Mouse (Mus musculus) neural tube, embryonic 14.5 days (tissue): ENCODE measurements at regions not wholly inside any gene's neighbourhood (a gene's known extent, or its start where the extent isn't known, plus 50 kb on each side); places are given as distances from the start of the nearest gene placed in this dataset.

Experiments used
- ATAC-seq: fragments of 200-750 bp; cut with Nextera tagmentation; 2 replicates; pipeline ENCODE4 v1.8.0; 2017; ENCODE audit warnings: low read depth, mild to moderate bottlenecking, moderate TSS enrichment, moderate library complexity
- H3K27ac ChIP-seq: fragments of 300-500 bp; sonication (generic); 2 replicates; pipeline ENCODE4 v1.5.1; 2014; ENCODE audit warnings: low read depth, mild to moderate bottlenecking, control low read depth, low read length, moderate library complexity, mixed read lengths
- H3K27me3 ChIP-seq: fragments of 300-500 bp; sonication (generic); 2 replicates; pipeline ENCODE4 v1.6.1; 2014; ENCODE audit warnings: low read length; ENCODE audit not compliant: control insufficient read depth, insufficient read depth
- H3K36me3 ChIP-seq: fragments of 300-500 bp; sonication (generic); 2 replicates; pipeline ENCODE4 v1.6.1; 2014; ENCODE audit warnings: low read length, mixed read lengths; ENCODE audit not compliant: control insufficient read depth, insufficient read depth
- H3K4me1 ChIP-seq: fragments of 300-500 bp; sonication (generic); 2 replicates; pipeline ENCODE4 v1.6.1; 2014; ENCODE audit warnings: low read length; ENCODE audit not compliant: control insufficient read depth, insufficient read depth
- H3K4me2 ChIP-seq: fragments of 300-500 bp; sonication (generic); 2 replicates; pipeline ENCODE4 v1.6.1; 2014; ENCODE audit warnings: mild to moderate bottlenecking, low read depth, low read length, control low read depth
- H3K4me3 ChIP-seq: fragments of 300-500 bp; sonication (generic); 2 replicates; pipeline ENCODE4 v1.5.1; 2014; ENCODE audit warnings: low read depth, low read length, control low read depth, mixed read lengths
- H3K9ac ChIP-seq: fragments of 300-500 bp; sonication (generic); replicated peaks from 2 replicates; pipeline ENCODE4 v1.6.1; 2014; ENCODE audit warnings: low read depth, mild to moderate bottlenecking, control low read depth, low read length, mixed read lengths
- H3K9me3 ChIP-seq: fragments of 300-500 bp; sonication (generic); 2 replicates; pipeline ENCODE4 v1.6.1; 2016; ENCODE audit warnings: low read length; ENCODE audit not compliant: control insufficient read depth
- WGBS: fragments of 180-500 bp; shearing (Covaris S2); extraction: QIAGEN DNeasy Blood & Tissue Kit; methylation state at CpG from one replicate; pipeline ENCODE4 v1.1.7; 2014; 5-methylcytosine and 5-hydroxymethylcytosine counted together

DNA sequence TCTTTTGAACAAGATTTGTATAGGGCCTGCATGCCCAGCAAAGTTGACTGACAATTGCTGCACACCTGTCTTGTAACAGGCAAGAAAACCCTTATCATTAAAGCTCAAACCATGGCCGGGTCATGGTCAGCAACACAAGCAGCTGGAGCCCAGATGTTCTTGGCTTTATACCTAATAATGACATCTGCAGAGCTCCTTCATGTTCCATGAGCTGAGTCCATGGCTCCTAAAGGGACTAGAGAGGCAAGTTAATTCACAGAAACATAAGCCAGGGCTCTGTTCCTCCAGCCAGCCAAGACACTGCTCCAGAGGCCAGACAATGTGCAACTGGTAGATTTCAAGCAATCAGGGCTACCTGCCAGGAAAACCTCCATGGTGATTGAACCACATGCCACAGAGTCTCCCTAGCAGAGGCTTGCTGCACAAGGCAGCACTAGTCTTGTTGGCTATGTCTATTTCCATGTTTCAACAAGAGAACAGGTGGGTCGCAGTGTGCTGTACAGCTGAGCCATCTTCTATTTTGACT is 259.1 kb downstream of the Lrriq3 start:
- no peak for ATAC-seq
- Histone ChIP-seq H3K27me3 (no peaks in the 10 kb centered on the region), H3K4me3 (no peak overlapping the region), H3K4me1 (no peaks in the 10 kb centered on the region), H3K9ac (no peak overlapping the region), H3K9me3 (no peaks in the 10 kb centered on the region), H3K27ac (no peak overlapping the region), H3K4me2 (no peak overlapping the region), H3K36me3 (no peaks in the 10 kb centered on the region)
- WGBS = 84% methylated on average over 2 of the region's 2 CpGs

DNA sequence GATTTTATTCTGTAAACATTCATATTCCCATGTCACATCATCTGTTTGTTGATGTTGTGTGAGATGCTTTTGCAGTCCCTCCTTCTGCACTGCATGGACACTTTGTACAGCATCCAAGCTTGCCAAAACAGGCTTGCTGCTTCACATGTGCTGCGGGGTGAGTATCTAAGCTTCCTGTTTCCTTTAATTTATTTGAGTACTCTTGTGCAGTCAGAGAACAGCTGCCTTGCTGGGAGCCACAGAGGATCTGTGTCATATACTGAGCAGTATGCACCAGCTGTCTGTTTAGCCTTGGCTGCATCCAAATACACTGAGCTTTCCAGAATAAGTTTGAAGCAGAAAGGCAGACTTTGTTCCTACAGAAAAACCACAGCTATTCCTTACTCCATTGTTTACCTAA is 267.2 kb downstream of the Lrriq3 start:
- no peaks in the 10 kb centered on the region for H3K4me1 ChIP-seq
- H3K4me2 ChIP-seq = no peak overlapping the region
- 62% methylated on average over 1 of the region's 1 CpGs for WGBS
- no peaks in the 10 kb centered on the region for H3K9me3 ChIP-seq
- no peaks in the 10 kb centered on the region for H3K27me3 ChIP-seq
- H3K9ac ChIP-seq = no peak overlapping the region
- no peak overlapping the region for H3K4me3 ChIP-seq
- H3K36me3 ChIP-seq = no peaks in the 10 kb centered on the region
- no peak overlapping the region for H3K27ac ChIP-seq
- no peak for ATAC-seq

DNA sequence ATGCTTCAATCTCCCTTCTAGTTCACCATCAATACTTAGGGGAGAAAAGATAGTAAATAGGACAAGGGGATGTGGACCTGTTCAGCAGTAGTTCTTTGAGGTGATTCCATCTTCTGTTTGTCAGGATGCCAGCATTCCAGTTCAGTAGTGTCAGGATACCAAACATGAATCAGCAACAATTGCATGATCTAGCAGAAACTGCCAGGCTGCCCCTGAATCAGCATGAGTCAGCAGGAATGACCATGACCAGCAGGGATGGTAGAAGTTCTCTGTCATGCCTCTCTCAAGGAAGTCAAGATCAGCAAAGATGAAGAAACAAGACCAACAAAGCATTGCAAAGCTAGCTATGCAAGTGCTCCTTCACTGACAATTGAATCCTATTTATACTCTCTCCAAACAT is 277.5 kb downstream of the Lrriq3 start:
- H3K27me3 ChIP-seq = no peaks in the 10 kb centered on the region

DNA sequence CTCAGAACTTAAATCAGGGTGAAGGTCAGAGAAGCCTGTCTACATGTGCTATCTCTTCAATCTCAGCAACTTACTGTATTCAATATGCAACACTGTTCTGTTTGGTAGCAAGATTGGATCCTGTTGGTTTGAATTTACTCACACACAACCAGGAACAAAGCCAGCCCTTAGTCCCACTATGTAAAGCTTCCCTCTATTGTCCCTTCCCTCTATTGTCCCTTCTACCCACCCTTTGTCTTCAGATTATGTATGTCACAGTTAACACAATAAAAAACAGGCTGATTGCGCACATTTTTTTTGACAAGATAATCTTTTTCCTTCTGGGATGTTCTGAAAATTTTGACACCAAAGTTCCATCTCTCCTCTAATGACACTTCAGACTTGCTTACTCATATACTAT is 280.4 kb downstream of the Lrriq3 start:
- Histone ChIP-seq H3K4me2 (no peak overlapping the region), H3K27ac (no peak overlapping the region), H3K4me1 (no peaks in the 10 kb centered on the region), H3K9me3 (no peaks in the 10 kb centered on the region), H3K27me3 (no peaks in the 10 kb centered on the region), H3K4me3 (no peak overlapping the region), H3K9ac (no peak overlapping the region), H3K36me3 (no peaks in the 10 kb centered on the region)
- ATAC-seq = no peak
- whole genome bisulfite sequencing = 59% methylated on average over 1 of the region's 1 CpGs

More for the DNA sequence above, 277.5 kb downstream of the Lrriq3 start:
- H3K4me2 ChIP-seq = no peak overlapping the region
- H3K9ac ChIP-seq = no peak overlapping the region
- H3K4me1 ChIP-seq = no peaks in the 10 kb centered on the region
- H3K27ac ChIP-seq = no peak overlapping the region
- H3K9me3 ChIP-seq = no peaks in the 10 kb centered on the region
- no peak overlapping the region for H3K4me3 ChIP-seq
- no peak for ATAC-seq
- no peaks in the 10 kb centered on the region for H3K36me3 ChIP-seq

DNA sequence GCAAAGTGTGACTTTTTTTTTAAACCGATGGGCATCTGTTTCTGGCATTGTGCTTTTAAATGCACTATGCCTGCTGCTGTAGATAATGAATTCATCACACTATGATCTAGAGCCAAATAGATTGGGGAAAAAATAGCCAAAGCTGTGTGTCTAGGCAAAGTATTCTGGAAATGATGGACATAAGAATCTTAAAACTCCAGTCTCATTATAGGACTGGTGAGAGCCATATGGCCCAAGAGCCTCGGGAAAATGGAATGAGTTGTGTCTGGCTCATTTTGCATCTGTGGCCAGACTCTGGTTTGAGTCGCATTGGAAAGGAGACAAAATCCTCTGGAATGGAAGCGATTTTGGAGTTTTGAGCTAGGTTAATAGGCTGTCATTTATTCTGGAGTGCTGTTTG is 288.7 kb downstream of the Lrriq3 start:
- Histone ChIP-seq H3K4me1 (no peaks in the 10 kb centered on the region), H3K9me3 (no peaks in the 10 kb centered on the region), H3K4me3 (no peak overlapping the region), H3K4me2 (no peak overlapping the region), H3K36me3 (no peaks in the 10 kb centered on the region), H3K9ac (no peak overlapping the region), H3K27me3 (no peaks in the 10 kb centered on the region), H3K27ac (no peak overlapping the region)
- no peak for ATAC-seq
- 82% methylated on average over 4 of the region's 4 CpGs for WGBS

DNA sequence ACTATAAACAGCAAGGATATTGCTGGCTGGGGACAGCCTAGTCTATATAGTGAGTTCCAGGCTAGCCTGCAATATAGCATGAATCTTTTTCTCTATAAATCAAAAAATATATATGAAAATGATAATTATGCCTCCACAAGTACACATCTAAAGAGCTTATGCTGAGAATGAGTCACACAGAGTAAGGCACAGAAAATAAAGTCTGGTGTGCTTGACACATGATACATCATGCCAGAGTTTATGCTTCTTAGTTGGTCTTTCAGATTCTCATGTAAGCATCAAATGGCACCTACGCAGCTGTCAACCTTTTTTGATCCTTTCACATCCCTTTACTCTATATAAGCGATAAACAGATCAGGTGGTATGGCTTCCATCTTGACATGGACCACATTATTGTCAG is 289.6 kb downstream of the Lrriq3 start:
- WGBS = 89% methylated on average over 2 of the region's 2 CpGs
- H3K27ac ChIP-seq = no peak overlapping the region
- no peak overlapping the region for H3K4me2 ChIP-seq
- no peaks in the 10 kb centered on the region for H3K9me3 ChIP-seq
- no peak overlapping the region for H3K4me3 ChIP-seq
- no peaks in the 10 kb centered on the region for H3K36me3 ChIP-seq
- no peaks in the 10 kb centered on the region for H3K4me1 ChIP-seq
- no peak for ATAC-seq
- H3K9ac ChIP-seq = no peak overlapping the region
- H3K27me3 ChIP-seq = no peaks in the 10 kb centered on the region

DNA sequence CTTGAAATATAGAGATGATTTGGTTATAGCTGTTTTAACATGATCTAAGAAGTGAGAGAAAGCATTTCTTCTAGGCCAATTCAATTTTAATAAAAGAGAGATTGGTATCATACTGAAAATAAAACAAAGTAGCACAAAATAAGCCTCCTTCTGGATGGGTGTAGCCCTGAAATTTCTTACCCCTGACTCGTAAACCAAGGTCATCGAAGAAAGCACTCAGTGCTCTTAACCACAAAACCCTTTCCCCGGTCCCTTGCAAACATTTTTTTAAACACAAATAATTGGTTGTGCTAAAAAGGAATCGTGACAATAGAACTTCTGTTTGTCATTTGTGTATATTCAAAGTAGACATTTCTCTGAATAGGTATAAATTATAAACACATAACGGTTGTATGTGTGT is 297.4 kb downstream of the Lrriq3 start:
- no peaks in the 10 kb centered on the region for H3K36me3 ChIP-seq
- 88% methylated on average over 5 of the region's 5 CpGs for WGBS
- no peaks in the 10 kb centered on the region for H3K9me3 ChIP-seq
- no peak for ATAC-seq
- H3K9ac ChIP-seq = no peak overlapping the region
- H3K27me3 ChIP-seq = no peaks in the 10 kb centered on the region
- H3K4me3 ChIP-seq = no peak overlapping the region
- H3K27ac ChIP-seq = no peak overlapping the region
- no peak overlapping the region for H3K4me2 ChIP-seq
- H3K4me1 ChIP-seq = no peaks in the 10 kb centered on the region

DNA sequence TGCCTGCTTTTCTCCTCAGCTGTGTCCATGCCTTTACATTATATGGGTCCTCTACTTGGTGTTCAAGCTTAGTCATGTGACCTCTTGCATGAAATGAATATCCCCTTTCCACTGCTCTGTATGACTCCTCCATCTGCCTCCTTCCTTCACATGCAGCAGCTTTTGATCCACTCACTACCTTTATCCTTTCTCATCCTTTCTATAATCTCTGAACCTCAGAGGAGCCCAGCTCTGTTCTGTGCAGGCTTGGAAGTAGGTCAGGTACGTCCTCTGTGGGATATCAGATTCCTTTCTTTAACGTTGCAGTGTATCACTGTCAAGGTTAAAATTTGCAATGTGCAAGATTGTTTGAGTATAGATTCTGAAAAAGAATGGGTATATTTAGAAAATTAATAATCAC is 302.9 kb downstream of the Lrriq3 start:
- no peak for ATAC-seq
- H3K27me3 ChIP-seq = no peaks in the 10 kb centered on the region
- WGBS = 98% methylated on average over 2 of the region's 2 CpGs
- H3K27ac ChIP-seq = no peak overlapping the region
- no peaks in the 10 kb centered on the region for H3K36me3 ChIP-seq
- H3K9ac ChIP-seq = no peak overlapping the region
- no peak overlapping the region for H3K4me3 ChIP-seq
- H3K4me1 ChIP-seq = no peaks in the 10 kb centered on the region
- no peak overlapping the region for H3K4me2 ChIP-seq
- no peaks in the 10 kb centered on the region for H3K9me3 ChIP-seq

DNA sequence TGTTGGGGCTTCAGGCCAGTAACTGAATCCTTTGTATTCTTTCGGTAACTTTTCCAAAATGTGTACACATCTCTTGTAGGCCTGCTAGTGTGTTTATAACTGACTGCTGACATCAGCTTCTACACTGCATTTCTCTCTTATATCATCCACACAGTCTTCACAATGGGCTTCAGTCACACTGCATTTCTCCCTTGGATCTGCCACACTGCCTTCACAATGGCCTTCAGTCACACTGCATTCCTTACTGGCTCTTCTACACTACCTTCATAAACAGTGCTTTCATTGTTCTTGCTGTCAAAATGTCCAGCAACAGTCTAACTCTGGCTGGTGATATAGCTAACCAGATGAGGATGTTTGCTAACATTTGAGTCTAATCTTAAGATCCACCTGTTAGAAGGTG is 308.5 kb downstream of the Lrriq3 start:
- Histone ChIP-seq H3K9me3 (no peaks in the 10 kb centered on the region), H3K4me3 (no peak overlapping the region), H3K36me3 (no peaks in the 10 kb centered on the region), H3K9ac (no peak overlapping the region), H3K4me2 (no peak overlapping the region), H3K4me1 (no peaks in the 10 kb centered on the region), H3K27ac (no peak overlapping the region), H3K27me3 (no peaks in the 10 kb centered on the region)
- WGBS = 54% methylated on average over 1 of the region's 1 CpGs
- ATAC-seq = no peak

DNA sequence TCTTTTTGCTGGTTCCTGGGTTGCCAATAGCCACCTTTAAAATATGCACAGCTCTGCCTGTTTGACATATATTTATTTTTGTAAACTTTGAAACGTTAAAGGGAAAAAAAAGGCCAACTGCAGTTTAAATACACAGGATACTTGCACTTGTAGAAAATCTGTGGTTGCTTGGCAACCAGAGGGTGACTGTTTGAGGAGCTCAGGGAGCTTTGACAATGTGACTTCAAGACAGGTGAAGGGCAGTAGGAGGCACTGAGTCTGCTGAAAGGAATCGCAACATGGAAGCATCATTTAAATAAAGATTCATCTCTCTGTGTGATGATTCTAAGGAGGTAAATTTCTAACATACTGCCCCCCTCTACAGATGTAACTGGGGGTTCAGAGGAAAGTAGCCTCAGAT is 315.7 kb downstream of the Lrriq3 start:
- no peaks in the 10 kb centered on the region for H3K9me3 ChIP-seq
- no peaks in the 10 kb centered on the region for H3K4me1 ChIP-seq
- H3K27me3 ChIP-seq = no peaks in the 10 kb centered on the region
- no peak overlapping the region for H3K27ac ChIP-seq
- H3K36me3 ChIP-seq = no peaks in the 10 kb centered on the region
- 47% methylated on average over 2 of the region's 2 CpGs for WGBS
- no peak overlapping the region for H3K4me3 ChIP-seq
- no peak overlapping the region for H3K4me2 ChIP-seq
- no peak overlapping the region for H3K9ac ChIP-seq
- no peak for ATAC-seq
